Mouse (Mus musculus) CD4-positive, CD25-positive, alpha-beta regulatory T cell, adult 4 months (primary cell): ENCODE results near the gene Prkaca. TPM values are rescaled to one million over a fixed set of nuclear protein-coding genes. Genes with fewer than 3 reads are reported as not detected.
"Not testable (repeated sequence)": the region's sequence is repeated elsewhere in the genome, so short reads cannot be mapped to it uniquely, and the experiment has no call there.

Experiments
- ATAC-seq: one replicate; pipeline ENCODE4 v1.8.0; 2017
- polyA plus RNA-seq, 2 experiments: library from polyadenylated mRNA; unstranded; fragments of 100-300 nt; shearing (Covaris generic); gene quantifications; one replicate each; pipeline ENCODE4 v1.2.1; 2017

Prkaca gene
- polyA plus RNA-seq, 2 experiments from 2014 or later: 9.5 to 15.4 TPM

DNA sequence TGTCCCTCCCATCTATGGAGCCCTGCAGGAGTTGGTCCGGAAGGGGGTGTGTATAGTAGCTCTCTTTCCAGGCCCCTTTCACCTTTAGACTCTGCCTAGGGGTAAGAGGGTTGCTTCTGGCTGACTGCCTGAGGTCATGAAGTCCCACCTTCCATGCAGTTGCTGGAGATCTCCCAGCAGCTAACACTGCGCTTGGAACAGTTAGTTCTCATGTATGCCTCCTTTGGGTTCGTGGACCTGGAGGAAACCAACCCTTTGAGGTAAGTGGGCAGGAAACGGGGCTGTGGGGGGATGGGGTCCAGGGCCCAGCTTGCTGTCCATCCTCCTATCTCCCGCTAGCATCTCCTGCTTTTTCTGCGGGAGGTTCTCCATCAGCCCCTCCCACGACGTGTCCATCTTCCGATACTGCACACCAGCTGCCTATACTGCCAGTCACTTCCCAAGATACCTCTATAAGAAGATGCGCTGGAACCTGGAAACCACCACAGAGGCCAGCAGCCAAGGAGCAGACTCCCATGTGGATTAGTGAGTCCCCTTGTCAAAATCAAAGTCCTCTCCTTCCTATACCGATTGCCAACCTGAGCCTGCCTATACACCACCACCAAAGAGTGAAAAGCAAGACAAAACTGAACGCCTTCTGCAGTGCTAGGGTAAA, 30.3 kb downstream of the Prkaca start:
- no peak for ATAC-seq

DNA sequence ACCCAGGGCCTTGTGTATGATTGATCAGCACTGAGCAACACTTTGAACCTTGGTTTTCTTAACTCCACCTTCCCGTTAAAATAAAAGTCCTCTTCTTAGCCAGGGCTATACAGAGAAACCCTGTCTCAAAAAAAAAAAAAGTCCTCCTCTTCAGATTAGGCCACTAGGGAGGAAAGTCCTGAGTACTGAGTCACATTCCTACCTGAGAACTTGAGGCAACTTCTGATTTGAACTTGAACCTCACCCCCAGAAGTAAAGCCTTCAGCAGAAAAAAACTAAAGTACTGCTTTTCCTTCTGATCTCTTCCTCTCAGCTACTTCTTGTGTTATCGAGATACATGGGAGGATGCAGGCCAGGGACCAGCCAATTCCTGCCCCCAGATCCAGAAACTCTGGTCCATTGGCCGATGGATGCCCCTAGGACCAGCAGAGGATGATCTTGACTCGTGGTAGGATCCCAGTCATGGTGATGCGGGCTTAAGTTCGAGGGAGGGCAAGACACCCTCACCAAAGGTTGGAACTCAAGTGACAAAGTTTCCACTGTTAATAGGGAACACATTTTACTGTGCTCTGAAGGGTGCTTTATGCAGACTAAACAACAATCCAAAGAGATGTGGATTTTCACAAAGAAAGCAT, 30.9 kb downstream of the Prkaca start:
- ATAC-seq: no peak

GRCm38 (mm10) chr8:84004533-84005201, 31.9 kb downstream of the Prkaca start:
- peak; percentile 97 for ATAC-seq

DNA sequence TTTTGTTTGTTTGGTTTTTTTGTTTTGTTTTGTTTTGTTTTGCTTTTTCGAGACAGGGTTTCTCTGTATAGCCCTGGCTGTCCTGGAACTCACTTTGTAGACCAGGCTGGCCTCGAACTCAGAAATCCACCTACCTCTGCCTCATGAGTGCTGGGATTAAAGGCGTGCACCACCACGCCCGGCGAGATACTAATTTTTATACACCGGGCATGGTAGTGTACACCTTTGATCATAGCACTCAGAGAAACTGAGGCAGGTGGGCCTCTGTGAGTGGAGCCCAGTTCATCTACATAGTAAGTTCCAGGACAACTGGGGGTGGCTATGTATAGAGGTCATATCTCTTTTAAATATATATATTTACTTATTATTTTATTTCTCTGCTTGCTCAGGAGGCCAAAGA, 32.7 kb downstream of the Prkaca start:
- not testable (repeated sequence) for ATAC-seq

DNA sequence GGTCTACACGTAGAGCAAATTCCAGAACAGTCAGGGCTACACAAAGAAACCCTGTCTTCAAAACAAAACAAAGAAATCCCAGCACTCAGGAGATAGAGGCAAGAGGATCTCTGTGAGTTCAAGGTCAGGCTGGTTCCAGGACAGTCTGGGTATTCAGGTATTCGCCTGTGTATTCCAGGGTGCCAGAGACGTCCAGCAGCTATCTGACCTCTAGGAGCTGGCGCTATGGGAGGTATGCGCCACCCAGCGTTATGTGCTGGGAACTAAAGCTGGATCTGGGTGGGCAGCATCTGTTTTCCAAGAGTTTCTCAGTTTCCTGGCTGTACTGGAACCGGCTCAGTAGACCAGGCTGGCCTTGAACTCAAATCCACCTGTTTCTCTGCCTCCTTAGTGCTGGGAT, 35.6 kb downstream of the Prkaca start:
- ATAC-seq: no peak

- no peak for ATAC-seq
Measured at GRCm38 (mm10) chr8:84009876-84010275, 37.1 kb downstream of the Prkaca start.

DNA sequence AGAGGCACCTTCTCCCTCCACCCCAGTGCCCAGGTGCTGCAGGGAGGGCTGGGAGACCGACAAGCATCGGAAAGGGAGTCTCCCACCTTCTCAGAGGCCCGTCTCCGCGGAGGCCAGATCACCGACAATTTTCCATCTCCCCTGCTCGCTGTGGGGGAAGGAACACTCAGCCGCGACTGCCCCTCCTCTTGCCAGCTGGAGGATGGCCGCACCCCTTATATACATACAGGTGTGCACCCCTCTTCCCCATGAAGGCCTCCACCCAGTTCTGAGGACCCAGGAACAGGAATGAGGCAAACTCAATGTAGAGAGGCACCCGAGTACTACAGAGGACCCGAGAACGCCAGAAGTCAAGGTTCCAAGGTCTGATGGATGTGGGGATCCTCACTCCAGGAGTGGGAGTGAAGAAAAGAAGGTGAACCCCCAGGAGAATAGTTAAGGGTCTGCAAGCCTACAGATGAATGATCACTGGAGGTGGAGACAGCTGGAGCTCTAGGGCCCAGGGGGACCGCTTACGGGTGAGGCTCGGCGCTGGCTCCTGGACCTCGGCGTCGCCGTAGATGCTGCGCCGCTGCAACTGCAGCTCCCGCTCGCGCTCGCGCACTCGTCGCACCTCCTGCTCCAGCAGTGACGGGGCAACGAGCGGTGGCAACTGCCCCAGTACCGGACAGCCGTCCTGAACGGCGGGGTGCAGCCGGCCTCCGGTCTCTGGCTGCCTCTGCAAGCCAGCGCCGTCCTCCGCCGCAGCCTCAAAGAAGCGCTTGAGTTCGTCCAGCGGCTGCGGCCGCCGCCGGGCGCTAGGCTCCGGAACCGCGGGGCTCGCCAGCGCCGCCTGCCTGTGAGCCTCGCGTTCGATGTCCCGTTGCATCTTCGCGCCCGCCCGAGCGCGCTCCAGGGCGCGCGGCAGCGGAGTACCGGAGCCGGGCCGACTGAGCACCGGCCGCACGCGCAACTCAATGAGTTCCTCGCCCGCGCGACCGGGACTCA, 38.1 kb downstream of the Prkaca start:
- ATAC-seq: peak; percentile 76

GRCm38 (mm10) chr8:84011705-84012498, 39.1 kb downstream of the Prkaca start, which contains the start of gene 2210011C24Rik:
2210011C24Rik (minus strand) TSS chr8:84012171.
- ATAC-seq: peak; percentile 27

DNA sequence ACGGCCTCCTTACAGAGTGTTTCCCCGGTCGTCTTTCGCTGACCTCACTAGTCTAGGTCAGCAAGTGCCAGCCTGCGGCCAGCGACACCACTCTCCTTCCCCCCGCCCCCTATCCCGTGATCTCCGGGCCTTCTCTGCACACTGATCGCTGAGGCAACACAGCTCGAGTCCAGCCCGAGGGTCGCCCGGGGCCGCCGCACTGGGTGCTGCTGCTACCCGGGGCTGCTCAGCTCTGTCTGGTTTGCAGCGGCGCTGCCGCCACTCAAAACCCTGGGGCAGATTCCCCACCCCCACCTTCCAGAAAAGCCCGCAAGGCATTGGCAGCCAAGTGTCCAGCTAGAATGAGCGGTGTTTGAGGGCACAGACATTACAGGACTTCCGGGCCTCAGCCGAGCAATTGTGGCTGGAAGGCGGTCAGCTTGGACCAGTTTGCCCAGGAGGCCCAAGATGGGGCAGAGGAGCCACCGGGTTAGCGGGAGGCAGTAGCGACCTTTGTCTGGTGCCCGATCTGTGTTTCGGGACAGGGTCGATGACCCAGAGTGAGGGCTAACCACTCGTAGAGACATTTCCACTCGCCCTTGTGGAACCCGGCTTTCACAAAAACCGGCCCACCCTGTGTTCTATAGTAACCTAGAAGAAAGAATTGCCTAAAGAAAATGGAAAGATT, 39.8 kb downstream of the Prkaca start:
- no peak for ATAC-seq

DNA sequence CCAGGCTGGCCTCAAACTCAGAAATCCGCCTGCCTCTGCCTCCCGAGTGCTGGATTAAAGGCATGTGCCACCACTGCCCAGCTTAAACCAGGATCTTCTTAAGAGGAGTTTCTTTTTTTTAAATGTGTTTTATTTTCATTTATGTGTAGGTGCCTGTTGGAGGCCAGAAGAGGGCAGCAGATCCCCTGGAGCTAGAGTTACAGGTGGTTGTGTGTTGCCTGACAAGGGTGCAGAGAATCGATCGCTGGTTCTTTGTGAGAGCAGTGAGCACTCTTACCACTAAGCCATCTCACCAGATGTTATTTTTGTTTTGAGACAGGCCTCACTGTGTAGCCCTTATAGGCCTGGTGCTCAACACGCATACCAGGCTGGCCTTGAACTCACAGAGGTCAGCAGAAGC, 43.0 kb downstream of the Prkaca start:
- ATAC-seq: no peak

DNA sequence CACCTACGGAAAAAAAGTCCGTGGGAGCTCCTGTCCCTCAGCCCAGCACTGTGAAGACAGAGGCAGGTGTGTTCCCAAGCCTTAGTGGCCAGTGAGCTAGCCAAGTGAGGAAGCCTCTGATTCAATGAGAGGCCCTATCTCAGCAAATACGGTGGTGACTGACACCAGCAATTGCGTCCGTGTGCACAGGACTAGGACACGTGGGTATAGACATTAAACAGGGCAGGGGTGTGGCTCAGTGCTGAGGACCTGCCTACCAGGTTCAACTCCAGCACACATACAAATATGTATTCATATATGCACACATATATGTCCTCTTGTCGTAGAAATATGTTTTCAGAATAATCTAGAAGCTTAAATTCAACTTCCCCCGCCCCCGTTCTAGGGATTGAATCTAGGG, 46.9 kb downstream of the Prkaca start:
- peak; percentile 36 for ATAC-seq

GRCm38 (mm10) chr8:84021096-84021495, 48.3 kb downstream of the Prkaca start, which contains the start of gene Palm3:
Palm3 (plus strand) TSS chr8:84021471.
- no peak for ATAC-seq

GRCm38 (mm10) chr8:84021569-84021968, 48.8 kb downstream of the Prkaca start:
- ATAC-seq: no peak

DNA sequence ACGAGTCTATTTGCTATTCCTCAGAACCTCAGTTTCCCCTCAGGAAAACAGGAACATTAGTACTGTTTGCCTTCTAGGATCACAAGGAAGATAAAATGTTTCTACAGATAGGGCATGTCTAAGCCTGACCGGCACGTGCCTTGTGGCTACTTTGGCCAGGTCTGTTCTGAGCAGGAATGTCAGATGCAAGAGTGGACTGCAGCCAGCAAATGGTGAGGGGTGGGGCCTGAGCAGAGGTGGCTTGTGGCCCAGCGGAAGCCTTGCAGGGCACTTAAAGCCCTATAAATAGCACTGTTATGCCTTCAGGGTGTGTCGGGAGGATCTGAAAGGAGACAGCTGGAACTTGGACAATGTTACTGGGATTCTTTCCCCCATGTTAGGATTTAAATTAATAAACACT, 50.3 kb downstream of the Prkaca start:
- no peak for ATAC-seq

DNA sequence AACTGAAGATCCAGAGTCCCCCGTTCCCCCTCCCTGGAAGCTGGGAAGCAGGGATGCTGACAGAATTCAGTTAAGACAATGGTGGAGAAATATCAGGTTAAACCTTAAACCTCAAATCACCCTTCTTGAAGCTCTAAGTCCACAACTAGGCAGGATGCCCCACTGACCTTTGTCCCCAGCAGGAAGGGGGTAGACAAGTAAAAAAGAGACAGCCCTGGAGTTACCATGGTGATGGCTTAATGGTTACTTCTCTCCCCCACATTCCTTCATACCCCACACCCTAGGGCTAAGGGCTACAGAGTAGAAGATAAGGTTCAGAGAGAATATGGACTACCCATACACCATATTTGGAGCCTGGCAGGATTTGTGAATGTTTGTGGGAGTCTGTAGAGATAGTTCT, 50.8 kb downstream of the Prkaca start:
- ATAC-seq: no peak

DNA sequence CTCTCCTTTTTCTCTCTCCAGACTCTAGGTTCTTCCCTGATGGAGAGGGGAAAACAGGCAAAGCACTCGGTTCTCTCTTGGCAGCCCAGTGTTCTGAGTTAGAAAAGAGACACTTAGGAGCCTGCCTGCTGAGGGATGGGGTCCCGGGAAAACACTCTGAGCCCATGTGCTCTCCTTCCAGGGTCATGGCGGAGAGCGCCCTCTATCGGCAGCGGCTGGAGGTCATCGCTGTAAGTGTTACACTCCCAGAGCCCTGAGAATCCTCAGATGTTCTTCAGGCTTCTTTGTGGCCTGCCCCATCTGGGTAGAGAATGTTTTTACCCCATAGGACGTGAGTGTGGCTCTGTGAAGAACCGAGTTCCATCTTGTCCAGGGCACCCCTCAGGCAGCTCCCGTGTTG, 51.4 kb downstream of the Prkaca start:
- ATAC-seq: no peak

GRCm38 (mm10) chr8:84025863-84026262, 53.1 kb downstream of the Prkaca start:
- ATAC-seq: peak; percentile 42

- ATAC-seq: peak; percentile 43
Measured at GRCm38 (mm10) chr8:84027449-84027848, 54.7 kb downstream of the Prkaca start.

DNA sequence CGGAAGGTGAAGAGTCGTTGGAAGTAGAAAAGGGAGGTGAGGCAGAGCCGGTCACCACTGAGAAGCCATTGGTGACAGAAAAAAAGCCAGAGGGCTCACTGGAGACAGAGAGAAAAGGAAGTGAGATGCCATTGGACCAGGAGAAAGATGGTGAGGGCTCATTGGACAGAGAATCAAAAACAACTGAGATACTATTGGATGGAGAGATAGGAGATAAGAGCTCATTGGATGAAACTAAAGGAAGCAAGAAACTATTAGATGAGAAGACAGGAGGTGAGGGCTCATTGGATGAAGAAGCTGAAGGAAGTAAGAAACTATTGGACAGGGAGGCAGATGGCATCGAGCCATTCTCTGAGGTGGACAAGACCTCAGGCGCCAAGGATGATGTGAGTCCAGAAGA, 56.5 kb downstream of the Prkaca start:
- ATAC-seq: no peak

GRCm38 (mm10) chr8:84032777-84033176, 60.0 kb downstream of the Prkaca start:
- no peak for ATAC-seq

DNA sequence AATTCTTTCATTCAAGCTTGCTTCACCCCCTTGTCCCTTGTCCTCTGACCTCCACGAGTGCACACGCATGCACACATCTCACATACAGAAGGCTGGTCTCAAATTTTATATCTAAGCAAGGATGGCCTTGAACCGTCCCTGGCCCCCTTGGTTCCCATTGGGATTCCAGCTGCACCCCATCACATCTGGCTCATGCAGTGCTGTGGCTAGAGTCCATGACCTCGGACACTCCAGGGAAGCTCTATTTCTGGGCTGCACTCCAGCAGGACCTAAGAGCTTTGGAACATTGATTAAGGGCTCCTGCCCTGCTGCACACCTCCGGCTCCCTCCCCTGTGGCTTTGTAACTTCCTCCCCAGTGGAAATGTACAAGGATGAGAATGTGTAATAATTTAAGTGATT, 65.2 kb downstream of the Prkaca start:
- no peak for ATAC-seq
